Mouse (Mus musculus): ENCODE measurements at regions not wholly inside any gene's neighbourhood (a gene's known extent, or its start where the extent isn't known, plus 50 kb on each side); places are given as distances from the start of the nearest gene placed in this dataset.

DNA sequence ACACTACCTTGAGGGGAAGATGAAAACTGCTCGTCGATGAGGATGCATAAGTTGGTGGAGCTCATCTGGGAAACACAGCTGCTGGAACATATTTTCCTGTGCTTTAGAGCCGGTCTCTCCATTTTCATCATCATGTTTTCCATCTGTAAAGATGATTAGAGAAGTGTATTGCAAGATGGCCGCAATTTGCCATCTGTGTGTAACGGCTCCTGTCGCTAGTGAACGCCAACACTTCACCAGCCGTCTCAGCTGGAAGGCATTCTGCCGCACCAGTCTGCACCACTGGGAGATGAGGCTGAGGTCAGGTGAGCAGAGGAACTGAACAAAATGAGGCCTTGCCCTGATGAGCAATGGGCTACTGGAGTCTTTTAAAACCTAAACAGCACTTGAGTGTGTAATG lies 57.4 kb downstream of the Gm21962 start:
- no peak for ATAC-seq (replicated peaks; ENCODE audit: low FRiP score)
- no peak overlapping the region for H3K9ac ChIP-seq (ENCODE audit: low read length)
- no peak for DNase-seq (ENCODE audit: low spot score)
- H3K4me2 ChIP-seq (ENCODE audit: low read depth, low read length, severe bottlenecking): no peak overlapping the region
- no peak overlapping the region for H3K27ac ChIP-seq (ENCODE audit: low read depth, low read length)
- no peaks in the 10 kb centered on the region for H3K36me3 ChIP-seq (ENCODE audit: control insufficient read depth, insufficient read depth, low read length)
- no peak overlapping the region for H3K4me3 ChIP-seq (ENCODE audit: low read depth, low read length)
- no peaks in the 10 kb centered on the region for H3K27me3 ChIP-seq (ENCODE audit: control insufficient read depth, insufficient read depth, low read length)
- H3K4me1 ChIP-seq (replicated peaks; ENCODE audit: control insufficient read depth, insufficient read depth, low read length): no peaks in the 10 kb centered on the region
- 93% methylated on average over 9 of the region's 9 CpGs for WGBS
- no peaks in the 10 kb centered on the region for H3K9me3 ChIP-seq (ENCODE audit: control insufficient read depth, low read length)

DNA sequence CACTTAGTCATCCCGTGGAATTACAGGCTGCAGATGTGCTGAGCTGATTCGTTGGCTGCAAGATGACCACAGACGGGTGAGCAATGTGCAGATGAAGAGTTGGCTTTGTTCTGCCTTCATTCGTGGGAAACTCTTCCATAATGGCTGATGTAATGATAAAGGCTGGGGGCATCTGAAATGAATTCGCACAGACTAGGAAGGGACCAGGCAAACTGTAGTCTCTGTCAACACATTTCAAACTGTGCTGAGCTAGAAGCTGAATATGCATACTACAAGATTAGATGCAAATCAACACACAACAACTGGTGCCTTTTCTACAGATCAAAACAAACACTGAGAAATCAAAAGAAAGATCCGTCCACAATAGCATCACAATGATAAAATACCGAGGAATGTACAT lies 58.1 kb downstream of the Gm21962 start:
- Histone ChIP-seq H3K4me2 (ENCODE audit: low read depth, low read length, severe bottlenecking) (no peak overlapping the region), H3K4me3 (ENCODE audit: low read depth, low read length) (no peak overlapping the region), H3K27me3 (ENCODE audit: control insufficient read depth, insufficient read depth, low read length) (no peaks in the 10 kb centered on the region), H3K4me1 (replicated peaks; ENCODE audit: control insufficient read depth, insufficient read depth, low read length) (no peaks in the 10 kb centered on the region), H3K27ac (ENCODE audit: low read depth, low read length) (no peak overlapping the region), H3K36me3 (ENCODE audit: control insufficient read depth, insufficient read depth, low read length) (no peaks in the 10 kb centered on the region), H3K9me3 (ENCODE audit: control insufficient read depth, low read length) (no peaks in the 10 kb centered on the region), H3K9ac (ENCODE audit: low read length) (no peak overlapping the region)
- 79% methylated on average over 7 of the region's 7 CpGs for WGBS
- no peak for ATAC-seq (replicated peaks; ENCODE audit: low FRiP score)
- DNase-seq (ENCODE audit: low spot score): no peak

- H3K4me3 ChIP-seq (ENCODE audit: low read depth, low read length): no peak overlapping the region
- no peak overlapping the region for H3K27ac ChIP-seq (ENCODE audit: low read depth, low read length)
- H3K4me1 ChIP-seq (replicated peaks; ENCODE audit: control insufficient read depth, insufficient read depth, low read length): 0 out of 2 replicates have a peak, but pooled peaks cover 2% of the 10 kb centered on the region
- ATAC-seq (replicated peaks; ENCODE audit: low FRiP score): peak; percentile 87
- no peak overlapping the region for H3K9ac ChIP-seq (ENCODE audit: low read length)
- DNase-seq (ENCODE audit: low spot score): no peak
- H3K4me2 ChIP-seq (ENCODE audit: low read depth, low read length, severe bottlenecking): no peak overlapping the region
- H3K9me3 ChIP-seq (ENCODE audit: control insufficient read depth, low read length): no peaks in the 10 kb centered on the region
- H3K36me3 ChIP-seq (ENCODE audit: control insufficient read depth, insufficient read depth, low read length): no peaks in the 10 kb centered on the region
- no peaks in the 10 kb centered on the region for H3K27me3 ChIP-seq (ENCODE audit: control insufficient read depth, insufficient read depth, low read length)
- WGBS: 23% methylated on average over 12 of the region's 12 CpGs
These were observed 66.0 kb downstream of the Gm21962 start for GRCm38 (mm10) chr3:137737222-137737800.

DNA sequence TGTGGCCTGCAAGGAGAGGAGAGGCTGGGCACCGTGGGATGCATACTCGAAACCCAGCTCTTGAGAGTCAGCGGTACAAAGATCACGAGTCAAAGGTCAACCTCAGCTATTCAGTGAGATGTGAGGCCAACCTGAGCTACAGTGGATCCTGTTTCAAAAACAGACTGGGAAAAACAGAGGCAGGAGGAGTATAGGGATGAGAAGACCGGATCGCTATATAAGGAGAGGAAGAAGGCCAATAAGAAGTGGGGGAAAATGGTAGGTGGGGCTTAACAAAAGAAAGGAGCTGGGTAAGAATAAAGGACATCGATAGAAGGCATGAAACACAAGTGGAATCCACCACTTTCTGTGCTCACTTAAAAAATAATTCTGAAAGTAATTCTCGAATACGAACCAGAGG lies 70.2 kb downstream of the Gm21962 start:
- no peaks in the 10 kb centered on the region for H3K36me3 ChIP-seq (ENCODE audit: control insufficient read depth, insufficient read depth, low read length)
- H3K4me1 ChIP-seq (replicated peaks; ENCODE audit: control insufficient read depth, insufficient read depth, low read length): no peaks in the 10 kb centered on the region
- H3K9me3 ChIP-seq (ENCODE audit: control insufficient read depth, low read length): no peaks in the 10 kb centered on the region
- no peak overlapping the region for H3K9ac ChIP-seq (ENCODE audit: low read length)
- 70% methylated on average over 9 of the region's 9 CpGs for WGBS
- H3K4me3 ChIP-seq (ENCODE audit: low read depth, low read length): no peak overlapping the region
- no peaks in the 10 kb centered on the region for H3K27me3 ChIP-seq (ENCODE audit: control insufficient read depth, insufficient read depth, low read length)
- no peak overlapping the region for H3K27ac ChIP-seq (ENCODE audit: low read depth, low read length)
- DNase-seq (ENCODE audit: low spot score): no peak
- ATAC-seq (replicated peaks; ENCODE audit: low FRiP score): no peak
- no peak overlapping the region for H3K4me2 ChIP-seq (ENCODE audit: low read depth, low read length, severe bottlenecking)

- H3K9me3 ChIP-seq (ENCODE audit: control insufficient read depth, low read length): no peaks in the 10 kb centered on the region
- no peaks in the 10 kb centered on the region for H3K4me1 ChIP-seq (replicated peaks; ENCODE audit: control insufficient read depth, insufficient read depth, low read length)
- no peak overlapping the region for H3K9ac ChIP-seq (ENCODE audit: low read length)
- no peak overlapping the region for H3K4me2 ChIP-seq (ENCODE audit: low read depth, low read length, severe bottlenecking)
- DNase-seq (ENCODE audit: low spot score) (no peak), ATAC-seq (replicated peaks; ENCODE audit: low FRiP score) (no peak)
- H3K27ac ChIP-seq (ENCODE audit: low read depth, low read length): no peak overlapping the region
- 84% methylated on average over 4 of the region's 4 CpGs for WGBS
- no peaks in the 10 kb centered on the region for H3K36me3 ChIP-seq (ENCODE audit: control insufficient read depth, insufficient read depth, low read length)
- H3K4me3 ChIP-seq (ENCODE audit: low read depth, low read length): no peak overlapping the region
- no peaks in the 10 kb centered on the region for H3K27me3 ChIP-seq (ENCODE audit: control insufficient read depth, insufficient read depth, low read length)
These were observed 70.8 kb downstream of the Gm21962 start for GRCm38 (mm10) chr3:137742119-137742518.

DNA sequence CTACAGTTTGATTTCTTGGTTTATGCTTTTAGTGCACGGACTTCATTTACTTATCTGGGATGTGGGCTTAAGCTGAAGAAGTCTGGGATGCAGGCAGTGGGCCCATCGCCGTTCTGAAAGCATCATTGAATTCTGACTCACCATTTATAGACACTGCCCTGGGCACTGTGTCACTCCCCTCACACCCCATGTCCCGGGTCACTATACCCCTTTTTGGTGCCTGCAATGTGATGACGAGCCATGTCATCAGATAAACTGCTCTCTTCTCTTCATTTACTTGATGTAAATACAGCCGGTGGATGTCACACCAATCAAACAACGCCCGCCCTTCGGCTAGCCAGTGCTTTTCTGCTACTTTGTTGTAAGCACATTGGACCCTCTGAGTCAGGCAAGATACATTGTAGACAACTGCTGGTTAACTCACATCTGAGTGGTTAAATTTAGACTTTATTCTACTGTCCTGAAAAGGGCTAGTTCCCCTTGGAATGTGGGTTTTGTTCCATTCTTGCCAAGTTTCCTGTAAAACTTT lies 80.5 kb downstream of the Gm21962 start:
- no peaks in the 10 kb centered on the region for H3K27me3 ChIP-seq (ENCODE audit: control insufficient read depth, insufficient read depth, low read length)
- H3K4me1 ChIP-seq (replicated peaks; ENCODE audit: control insufficient read depth, insufficient read depth, low read length): no peaks in the 10 kb centered on the region; the same call in 1 of the 2 replicates
- no peak overlapping the region for H3K4me2 ChIP-seq (ENCODE audit: low read depth, low read length, severe bottlenecking)
- 92% methylated on average over 9 of the region's 9 CpGs for WGBS
- no peak for DNase-seq (ENCODE audit: low spot score)
- no peaks in the 10 kb centered on the region for H3K36me3 ChIP-seq (ENCODE audit: control insufficient read depth, insufficient read depth, low read length)
- no peaks in the 10 kb centered on the region for H3K9me3 ChIP-seq (ENCODE audit: control insufficient read depth, low read length)
- no peak for ATAC-seq (replicated peaks; ENCODE audit: low FRiP score)
- no peak overlapping the region for H3K27ac ChIP-seq (ENCODE audit: low read depth, low read length)
- no peak overlapping the region for H3K4me3 ChIP-seq (ENCODE audit: low read depth, low read length)
- no peak overlapping the region for H3K9ac ChIP-seq (ENCODE audit: low read length)

DNA sequence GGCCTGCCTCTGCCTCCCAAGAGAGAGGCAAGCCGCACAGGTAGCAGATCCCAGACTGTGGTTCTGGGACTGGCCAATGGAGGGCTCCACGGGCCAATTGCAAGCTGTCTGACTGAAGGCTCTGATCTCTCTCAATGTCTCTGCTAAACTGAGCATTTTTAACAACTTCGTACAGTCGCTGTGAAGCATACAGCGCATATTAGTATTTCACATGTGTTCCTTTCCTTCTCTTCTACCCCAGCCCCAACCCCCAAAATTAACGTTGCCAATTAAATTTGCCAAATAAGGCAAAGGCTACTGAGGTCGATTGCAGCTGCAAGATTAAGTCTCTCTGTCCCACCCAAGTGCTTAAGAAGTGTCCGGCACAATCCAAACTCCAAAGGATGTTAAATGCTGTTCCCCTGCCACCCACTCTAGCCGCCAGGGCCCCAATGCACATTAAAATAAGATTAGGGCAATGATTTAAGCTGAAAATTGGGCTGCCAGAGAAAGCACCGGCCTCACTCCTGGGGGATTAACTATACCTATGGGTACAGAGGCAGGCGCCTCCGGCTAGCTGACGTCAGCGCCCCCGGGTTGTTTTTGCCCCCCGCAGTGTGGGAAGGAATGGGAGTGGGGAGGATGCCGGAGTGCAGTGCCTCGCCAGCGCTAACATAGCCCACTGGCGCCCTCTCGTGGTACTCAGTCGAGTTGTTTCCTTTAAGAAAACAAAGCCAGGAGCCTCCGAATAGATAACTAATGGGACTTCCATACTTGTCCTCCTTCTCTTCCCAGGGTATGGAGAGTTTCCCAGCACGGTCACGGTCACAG lies 81.3 kb downstream of the Gm21962 start:
- peak; percentile 94 for DNase-seq (ENCODE audit: low spot score)
- ATAC-seq (replicated peaks; ENCODE audit: low FRiP score): peak; percentile 96
- H3K9ac ChIP-seq (ENCODE audit: low read length): peak overlapping the region; percentile 43
- peak overlapping the region; percentile 19; the same call in 1 of the 2 replicates for H3K4me3 ChIP-seq (ENCODE audit: low read depth, low read length)
- 14% methylated on average over 25 of the region's 25 CpGs for WGBS
- no peaks in the 10 kb centered on the region for H3K27me3 ChIP-seq (ENCODE audit: control insufficient read depth, insufficient read depth, low read length)
- no peaks in the 10 kb centered on the region; the same call in 1 of the 2 replicates for H3K4me1 ChIP-seq (replicated peaks; ENCODE audit: control insufficient read depth, insufficient read depth, low read length)
- H3K4me2 ChIP-seq (ENCODE audit: low read depth, low read length, severe bottlenecking): peak overlapping the region; percentile 38
- peak overlapping the region; percentile 21; the same call in 1 of the 2 replicates for H3K27ac ChIP-seq (ENCODE audit: low read depth, low read length)
- H3K36me3 ChIP-seq (ENCODE audit: control insufficient read depth, insufficient read depth, low read length): no peaks in the 10 kb centered on the region
- H3K9me3 ChIP-seq (ENCODE audit: control insufficient read depth, low read length): no peaks in the 10 kb centered on the region

DNA sequence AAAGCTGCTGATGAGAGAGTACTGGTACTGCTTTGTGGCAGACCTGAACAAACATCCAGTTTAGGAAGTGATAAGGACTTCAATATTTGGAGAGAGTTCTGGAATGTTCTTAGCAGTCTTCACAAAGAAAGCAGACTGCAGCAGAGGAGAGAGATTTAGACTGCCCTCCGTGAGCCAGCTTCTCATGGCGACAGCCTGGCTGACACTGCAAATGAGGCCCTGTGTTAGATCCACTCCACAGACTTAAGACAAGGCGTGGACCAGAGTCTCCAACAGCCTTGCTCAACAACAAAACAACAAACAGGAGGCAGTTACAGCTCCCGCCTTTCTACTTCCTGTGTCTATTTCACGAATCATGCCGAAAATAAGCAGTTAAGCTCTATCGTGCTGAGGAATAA lies 81.9 kb downstream of the Gm21962 start:
- no peaks in the 10 kb centered on the region for H3K27me3 ChIP-seq (ENCODE audit: control insufficient read depth, insufficient read depth, low read length)
- peak; percentile 12; the same call in 1 of the 2 replicates for ATAC-seq (replicated peaks; ENCODE audit: low FRiP score)
- H3K9ac ChIP-seq (ENCODE audit: low read length): peak overlapping the region; percentile 43
- WGBS: 65% methylated on average over 7 of the region's 7 CpGs
- H3K27ac ChIP-seq (ENCODE audit: low read depth, low read length): no peak overlapping the region
- H3K4me2 ChIP-seq (ENCODE audit: low read depth, low read length, severe bottlenecking): no peak overlapping the region
- no peaks in the 10 kb centered on the region for H3K36me3 ChIP-seq (ENCODE audit: control insufficient read depth, insufficient read depth, low read length)
- no peak for DNase-seq (ENCODE audit: low spot score)
- no peak overlapping the region for H3K4me3 ChIP-seq (ENCODE audit: low read depth, low read length)
- H3K9me3 ChIP-seq (ENCODE audit: control insufficient read depth, low read length): no peaks in the 10 kb centered on the region
- H3K4me1 ChIP-seq (replicated peaks; ENCODE audit: control insufficient read depth, insufficient read depth, low read length): no peaks in the 10 kb centered on the region; the same call in 1 of the 2 replicates

Data from forebrain, embryonic 11.5 days (tissue).